Mouse (Mus musculus) MEL (cell line): Measurements from ENCODE around the gene Trappc12.

Source experiments
- CHD1 ChIP-seq: IDR thresholded peaks from 2 replicates; pipeline ENCODE4 v1.6.1; 2012; ENCODE audit warnings: low read depth, mild to moderate bottlenecking, inconsistent platforms, low read length, improper control_type of control experiment
- MAFK ChIP-seq: IDR thresholded peaks from 2 replicates; pipeline ENCODE4 v1.6.1; 2011; ENCODE audit warnings: low read depth, mild to moderate bottlenecking, low read length, improper control_type of control experiment, borderline replicate concordance

- TF ChIP-seq CHD1 (no peak), MAFK (no peak)
Observed at GRCm38 (mm10) chr12:28662628-28663027, 87.6 kb downstream of the Trappc12 start.
